Mouse (Mus musculus): ENCODE data around the gene Dlg1.

DNA sequence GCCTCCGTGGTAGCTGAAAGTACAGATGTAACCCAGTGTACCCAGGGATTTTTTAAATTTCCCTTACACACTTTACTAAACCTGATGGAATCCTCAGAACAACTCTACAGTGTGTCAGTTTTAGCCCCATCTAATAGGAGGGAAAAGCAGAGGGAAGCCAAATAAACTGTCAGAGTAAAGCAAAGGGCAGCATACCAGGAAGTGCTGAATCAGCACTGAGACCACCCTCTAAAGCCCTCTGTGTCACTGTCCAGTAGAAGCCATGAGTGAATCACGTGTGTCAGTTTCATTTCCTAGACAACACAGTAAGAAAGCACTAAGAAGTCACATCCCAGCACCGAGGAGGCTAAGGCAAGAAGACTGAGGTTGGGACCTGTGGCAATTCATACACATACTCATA, 174.1 kb downstream of the Dlg1 start:
- TF ChIP-seq EP300 (IDR thresholded peaks at IDR 0.05), result no peak
- TF ChIP-seq CTCF (IDR thresholded peaks at IDR 0.05), result no peak
